Mouse (Mus musculus) left cerebral cortex, adult 2 months (tissue): ENCODE data around the gene Kcnk6. TPM values are rescaled to one million over a fixed set of nuclear protein-coding genes. Genes with fewer than 3 reads are reported as not detected.
"Not testable (repeated sequence)": the region's sequence is repeated elsewhere in the genome, so short reads cannot be mapped to it uniquely, and the experiment has no call there.

Experiments used
- DNase-seq, 2 experiments: peaks; one replicate each; pipeline ENCODE4 v3.0.0; 2021 to 2022; ENCODE audit warnings: low spot score in 2 of 2, mixed read lengths in 1 of 2; ENCODE audit errors: extremely low spot score in 1 of 2
- H3K27ac ChIP-seq: fragments of 200-600 bp; 2 replicates; pipeline ENCODE4 v1.8.1; 2022
- H3K4me3 ChIP-seq: fragments of 200-600 bp; 2 replicates; pipeline ENCODE4 v1.8.1; 2022
- CTCF ChIP-seq: fragments of 200-600 bp; IDR thresholded peaks from 2 replicates; pipeline ENCODE4 v1.8.1; 2022; ENCODE audit warnings: antibody characterized with exemption, mild to moderate bottlenecking, moderate library complexity
- intact Hi-C: fragments of 180-260 bp; cut with DNase I; formaldehyde crosslinking; loops from one replicate; pipeline ENCODE4 v1.15.1; 2025
- total RNA-seq, 2 experiments: library from RNA; stranded (reverse); gene quantifications; 2 replicates each; pipeline ENCODE4 v1.2.3; 2021

Kcnk6 gene
- total RNA-seq, 2 experiments from 2014 or later: 2.9 to 3.3 TPM

- intact Hi-C loops: loop anchor here (5.0 kb wide), 1 partner anchor 193 kb away; no protein-coding TSS in a partner anchor
- peak; percentile 53 for TF ChIP-seq CTCF
- Histone ChIP-seq H3K27ac (no peak overlapping the region), H3K4me3 (no peak overlapping the region)
- DNase-seq: no peak
Observed at GRCm38 (mm10) chr7:29244732-29245416, 12.6 kb upstream of the Kcnk6 start.

GRCm38 (mm10) chr7:29238019-29238967, 6.0 kb upstream of the Kcnk6 start, which contains the start of gene Yif1b:
Gene Yif1b, plus strand, starts transcription at chr7:29238329.
- Histone ChIP-seq H3K27ac (peak within 1 kb of the TSS; percentile 85), H3K4me3 (peak within 1 kb of the TSS; percentile 75)
- intact Hi-C loops: loop anchor here (2.0 kb wide), 1 partner anchor 57 kb away; the partner anchor contains the start of gene Psmd8
- TF ChIP-seq CTCF: no peak; the same call in 1 of the 2 replicates
- peak; percentile 97 to 98 for DNase-seq

GRCm38 (mm10) chr7:29237596-29237995, 5.3 kb upstream of the Kcnk6 start:
- Histone ChIP-seq H3K27ac (peak overlapping the region; percentile 85), H3K4me3 (peak overlapping the region; percentile 75)
- intact Hi-C loops, DNase-seq: not testable (repeated sequence)

- Histone ChIP-seq H3K27ac (no peak overlapping the region), H3K4me3 (no peak overlapping the region)
- intact Hi-C loops: no loop called here
- no peak for TF ChIP-seq CTCF
- DNase-seq: no peak
Observed at GRCm38 (mm10) chr7:29236593-29236992, 4.3 kb upstream of the Kcnk6 start.

GRCm38 (mm10) chr7:29234661-29235060, 2.3 kb upstream of the Kcnk6 start:
- intact Hi-C loops: no loop called here
- Histone ChIP-seq H3K4me3 (no peak overlapping the region), H3K27ac (no peak overlapping the region)
- no peak for DNase-seq
- peak; percentile 37 for TF ChIP-seq CTCF

- H3K4me3 ChIP-seq: no peak overlapping the region
- intact Hi-C loops: no loop called here
- no peak for DNase-seq
- TF ChIP-seq CTCF: no peak
- no peak overlapping the region for H3K27ac ChIP-seq
Observed at GRCm38 (mm10) chr7:29233745-29234144, 1.4 kb upstream of the Kcnk6 start.

- DNase-seq: no peak
- intact Hi-C loops: no loop called here
- H3K27ac ChIP-seq: no peak overlapping the region; the same call in 1 of the 2 replicates
- TF ChIP-seq CTCF: no peak
- peak overlapping the region; percentile 63; the same call in 1 of the 2 replicates for H3K4me3 ChIP-seq
Observed at GRCm38 (mm10) chr7:29231517-29231916, 798 bp downstream of the Kcnk6 start.

GRCm38 (mm10) chr7:29230560-29230959, 1.8 kb downstream of the Kcnk6 start:
- H3K27ac ChIP-seq: no peak overlapping the region
- intact Hi-C loops: no loop called here
- H3K4me3 ChIP-seq: no peak overlapping the region

GRCm38 (mm10) chr7:29228202-29228601, 4.1 kb downstream of the Kcnk6 start:
- intact Hi-C loops: no loop called here

More at GRCm38 (mm10) chr7:29230560-29230959, 1.8 kb downstream of the Kcnk6 start:
- TF ChIP-seq CTCF: no peak
- DNase-seq: no peak

GRCm38 (mm10) chr7:29225520-29225919, 6.8 kb downstream of the Kcnk6 start:
- Histone ChIP-seq H3K4me3 (peak overlapping the region; percentile 28), H3K27ac (0 out of 2 replicates have a peak overlapping the region, but pooled peaks have one; percentile 33)
- intact Hi-C loops: no loop called here
- no peak for TF ChIP-seq CTCF
- no peak for DNase-seq

More at GRCm38 (mm10) chr7:29228202-29228601, 4.1 kb downstream of the Kcnk6 start:
- DNase-seq: no peak
- H3K27ac ChIP-seq: no peak overlapping the region
- H3K4me3 ChIP-seq: no peak overlapping the region
- no peak for TF ChIP-seq CTCF

GRCm38 (mm10) chr7:29224756-29225394, 7.4 kb downstream of the Kcnk6 start:
- Histone ChIP-seq H3K4me3 (peak overlapping the region; percentile 28), H3K27ac (no peak overlapping the region)
- peak in 1 of 2 experiments; percentile 51 for DNase-seq

GRCm38 (mm10) chr7:29214846-29215245, 17.5 kb downstream of the Kcnk6 start:
- H3K4me3 ChIP-seq: no peak overlapping the region
- no peak overlapping the region for H3K27ac ChIP-seq
- intact Hi-C loops: no loop called here
- no peak for TF ChIP-seq CTCF
- no peak for DNase-seq

More at GRCm38 (mm10) chr7:29224756-29225394, 7.4 kb downstream of the Kcnk6 start:
- intact Hi-C loops: no loop called here
- TF ChIP-seq CTCF: no peak
